Mouse (Mus musculus) kidney, adult 2 months (tissue): Measurements from ENCODE around the gene Aagab.

Experiments used
- CTCF ChIP-seq: fragments of 200-500 bp; conservative IDR thresholded peaks from 2 replicates; pipeline ENCODE4 v1.5.1; 2011; ENCODE audit warnings: low read depth, mild to moderate bottlenecking, control low read depth, low read length, moderate library complexity, mixed read lengths; ENCODE audit not compliant: insufficient read depth, insufficient read length
- POLR2A ChIP-seq: fragments of 200-500 bp; IDR thresholded peaks from one replicate; pipeline ENCODE4 v1.6.1; 2011; ENCODE audit warnings: low read depth, low read length, control low read depth

DNA sequence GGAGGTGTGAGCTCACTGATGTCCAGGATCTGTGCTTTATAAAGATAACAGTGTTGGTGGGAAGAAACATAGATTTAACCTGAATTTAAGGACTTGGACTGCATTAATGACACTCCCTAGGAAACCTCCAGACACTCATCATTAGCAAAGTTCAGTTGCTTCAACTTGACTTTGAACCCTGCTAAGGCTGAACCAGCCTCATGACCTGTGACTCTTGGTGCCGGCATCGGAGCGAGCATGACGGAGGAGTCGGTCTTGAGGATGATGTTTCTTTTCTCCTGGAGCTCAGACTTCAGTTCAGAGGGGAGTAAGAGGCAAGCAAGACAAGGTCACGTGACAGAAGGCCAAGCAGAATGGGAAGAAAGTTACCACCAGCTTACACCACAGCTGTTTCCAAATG, 41.6 kb downstream of the Aagab start:
- TF ChIP-seq POLR2A (no peak), CTCF (no peak)
